Mouse (Mus musculus) cerebellum, adult 2 months (tissue): ENCODE measurements at regions not wholly inside any gene's neighbourhood (a gene's known extent, or its start where the extent isn't known, plus 50 kb on each side); places are given as distances from the start of the nearest gene placed in this dataset.

Experiments
- CTCF ChIP-seq: fragments of 200-500 bp; IDR thresholded peaks from 2 replicates; pipeline ENCODE4 v1.5.1; 2011; ENCODE audit warnings: low read depth, mild to moderate bottlenecking, control low read depth, low read length, moderate library complexity, borderline replicate concordance; ENCODE audit not compliant: insufficient read depth
- POLR2A ChIP-seq: fragments of 200-500 bp; IDR thresholded peaks from 2 replicates; pipeline ENCODE4 v1.6.1; 2011; ENCODE audit warnings: low read length, control low read depth, borderline replicate concordance; ENCODE audit not compliant: insufficient read depth

DNA sequence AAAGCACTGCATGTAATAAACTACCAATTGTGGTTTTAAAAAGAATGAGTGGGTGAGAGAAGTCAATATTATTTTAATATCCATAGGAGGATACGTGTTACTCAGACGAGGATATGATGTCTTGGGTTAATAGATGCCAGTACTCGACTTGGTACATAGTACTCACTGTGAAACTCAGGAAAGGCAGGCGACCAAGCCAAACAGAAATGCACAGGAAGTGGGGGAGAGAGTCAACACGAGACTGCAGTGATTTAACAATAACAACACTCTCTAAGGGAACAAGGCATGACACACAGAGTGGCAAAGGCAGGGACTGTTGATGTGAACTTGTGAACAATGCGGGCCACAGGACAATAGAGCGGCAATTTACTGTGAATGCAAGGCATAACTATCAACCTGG lies 464.6 kb downstream of the Etnk1 start:
- TF ChIP-seq POLR2A (no peak), CTCF (no peak)
